Mouse (Mus musculus) hindbrain, postnatal 0 days (tissue): ENCODE measurements at regions not wholly inside any gene's neighbourhood (a gene's known extent, or its start where the extent isn't known, plus 50 kb on each side); places are given as distances from the start of the nearest gene placed in this dataset.

Experiments
- ATAC-seq: fragments of 200-750 bp; cut with Nextera tagmentation; 2 replicates; pipeline ENCODE4 v1.8.0; 2017; ENCODE audit warnings: mild to moderate bottlenecking, moderate TSS enrichment, moderate library complexity
- DNase-seq: peaks from one replicate; pipeline ENCODE4 v3.0.0-alpha.2; 2015; ENCODE audit warnings: low spot score
- H3K27ac ChIP-seq: fragments of 300-500 bp; sonication (generic); 2 replicates; pipeline ENCODE4 v1.5.1; 2014; ENCODE audit warnings: mild to moderate bottlenecking
- H3K27me3 ChIP-seq: fragments of 300-500 bp; sonication (generic); 2 replicates; pipeline ENCODE4 v1.6.1; 2014; ENCODE audit warnings: low read length, mixed read lengths; ENCODE audit not compliant: insufficient read depth
- H3K36me3 ChIP-seq: fragments of 300-500 bp; sonication (generic); 2 replicates; pipeline ENCODE4 v1.6.1; 2014; ENCODE audit warnings: low read length, mixed read lengths; ENCODE audit not compliant: insufficient read depth
- H3K4me1 ChIP-seq: fragments of 300-500 bp; sonication (generic); 2 replicates; pipeline ENCODE4 v1.6.1; 2014; ENCODE audit warnings: antibody characterized with exemption, low read length, mixed read lengths; ENCODE audit not compliant: insufficient read depth
- H3K4me2 ChIP-seq: fragments of 300-500 bp; sonication (generic); 2 replicates; pipeline ENCODE4 v1.6.1; 2014; ENCODE audit warnings: low read depth, mild to moderate bottlenecking, low read length, moderate library complexity, mixed read lengths
- H3K4me3 ChIP-seq: fragments of 300-500 bp; sonication (generic); 2 replicates; pipeline ENCODE4 v1.5.1; 2014; ENCODE audit warnings: low read length
- H3K9ac ChIP-seq: fragments of 300-500 bp; sonication (generic); replicated peaks from 2 replicates; pipeline ENCODE4 v1.6.1; 2014; ENCODE audit warnings: mild to moderate bottlenecking, low read length, moderate library complexity, mixed read lengths
- H3K9me3 ChIP-seq: fragments of 300-500 bp; sonication (generic); 2 replicates; pipeline ENCODE4 v1.6.1; 2016; ENCODE audit warnings: low read length, mixed read lengths
- CTCF ChIP-seq: IDR thresholded peaks from 2 replicates; pipeline ENCODE4 v1.5.1; 2016; ENCODE audit warnings: antibody characterized with exemption, control low read depth, low read depth
- WGBS: fragments of 180-500 bp; shearing (Covaris S2); extraction: QIAGEN DNeasy Blood & Tissue Kit; methylation state at CpG from one replicate; pipeline ENCODE4 v1.1.7; 2014; 5-methylcytosine and 5-hydroxymethylcytosine counted together

- TF ChIP-seq CTCF, result no peak
- Histone ChIP-seq H3K4me1 (no peaks in the 10 kb centered on the region; the same call in 1 of the 2 replicates), H3K9ac (no peak overlapping the region), H3K27me3 (no peaks in the 10 kb centered on the region), H3K4me2 (no peak overlapping the region), H3K4me3 (no peak overlapping the region), H3K36me3 (no peaks in the 10 kb centered on the region), H3K9me3 (no peaks in the 10 kb centered on the region), H3K27ac (no peak overlapping the region)
- ATAC-seq, result no peak
- no peak for DNase-seq
- 82% methylated on average over 3 of the region's 3 CpGs for WGBS
Observed at GRCm38 (mm10) chr3:153071123-153071522, 89.1 kb upstream of the St6galnac5 start.

GRCm38 (mm10) chr3:153065890-153066289, 83.8 kb upstream of the St6galnac5 start:
- 74% methylated on average over 3 of the region's 3 CpGs for WGBS
- Histone ChIP-seq H3K4me3 (no peak overlapping the region), H3K9ac (no peak overlapping the region), H3K27me3 (no peaks in the 10 kb centered on the region), H3K4me1 (no peaks in the 10 kb centered on the region), H3K9me3 (no peaks in the 10 kb centered on the region), H3K27ac (no peak overlapping the region), H3K4me2 (no peak overlapping the region), H3K36me3 (no peaks in the 10 kb centered on the region)
- ATAC-seq, result no peak
- no peak for TF ChIP-seq CTCF
- DNase-seq, result no peak

DNA sequence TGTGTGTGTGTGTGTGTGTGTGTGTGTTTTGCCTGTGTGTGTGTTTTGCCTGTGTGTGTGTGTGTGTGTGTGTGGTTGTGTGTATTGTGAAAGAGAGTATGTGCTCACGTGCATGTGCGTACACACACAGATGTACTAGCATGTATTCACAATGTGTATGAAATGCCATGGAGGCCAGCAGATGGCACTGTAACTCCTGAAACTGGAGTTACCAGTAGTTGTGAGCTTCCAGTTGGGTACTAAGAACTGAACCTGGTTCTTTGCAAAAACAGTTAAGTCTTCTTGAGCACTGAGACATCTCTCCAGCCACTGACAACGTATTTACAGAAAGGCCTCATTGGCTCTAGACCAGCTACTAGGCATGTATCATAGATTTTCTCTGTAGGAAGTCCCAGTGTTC, 71.1 kb upstream of the St6galnac5 start:
- Histone ChIP-seq H3K9me3 (peaks cover 3% of the 10 kb centered on the region; the same call in 1 of the 2 replicates), H3K4me2 (no peak overlapping the region), H3K27ac (no peak overlapping the region), H3K4me1 (no peaks in the 10 kb centered on the region), H3K4me3 (no peak overlapping the region), H3K27me3 (no peaks in the 10 kb centered on the region), H3K9ac (no peak overlapping the region), H3K36me3 (no peaks in the 10 kb centered on the region)
- no peak for DNase-seq
- WGBS, result 95% methylated on average over 3 of the region's 3 CpGs
- TF ChIP-seq CTCF, result no peak
- ATAC-seq, result no peak

GRCm38 (mm10) chr3:153051566-153051965, 69.5 kb upstream of the St6galnac5 start:
- H3K36me3 ChIP-seq, result no peaks in the 10 kb centered on the region
- no peak overlapping the region for H3K4me3 ChIP-seq
- no peaks in the 10 kb centered on the region for H3K4me1 ChIP-seq
- ATAC-seq (no peak), DNase-seq (no peak)
- TF ChIP-seq CTCF, result no peak
- H3K9ac ChIP-seq, result no peak overlapping the region
- H3K4me2 ChIP-seq, result no peak overlapping the region
- no peaks in the 10 kb centered on the region for H3K27me3 ChIP-seq
- peaks cover 5% of the 10 kb centered on the region; the same call in 1 of the 2 replicates for H3K9me3 ChIP-seq
- H3K27ac ChIP-seq, result no peak overlapping the region

GRCm38 (mm10) chr3:153045328-153045727, 63.3 kb upstream of the St6galnac5 start:
- Histone ChIP-seq H3K27me3 (no peaks in the 10 kb centered on the region), H3K36me3 (no peaks in the 10 kb centered on the region), H3K9ac (no peak overlapping the region), H3K4me3 (no peak overlapping the region), H3K4me1 (no peaks in the 10 kb centered on the region), H3K4me2 (no peak overlapping the region), H3K27ac (no peak overlapping the region), H3K9me3 (0 out of 2 replicates have a peak, but pooled peaks cover 2% of the 10 kb centered on the region)
- ATAC-seq (no peak), DNase-seq (no peak)
- no peak for TF ChIP-seq CTCF
- WGBS, result 81% methylated on average over 2 of the region's 2 CpGs

- no peak for TF ChIP-seq CTCF
- H3K4me3 ChIP-seq, result no peak overlapping the region
- no peak overlapping the region for H3K9ac ChIP-seq
- H3K4me2 ChIP-seq, result no peak overlapping the region
- no peaks in the 10 kb centered on the region for H3K36me3 ChIP-seq
- WGBS, result 90% methylated on average over 6 of the region's 6 CpGs
- H3K27ac ChIP-seq, result no peak overlapping the region
- H3K4me1 ChIP-seq, result no peaks in the 10 kb centered on the region
- DNase-seq, result no peak
- no peaks in the 10 kb centered on the region for H3K9me3 ChIP-seq
- 0 out of 2 replicates have a peak, but pooled peaks have one; percentile 45 for ATAC-seq
- no peaks in the 10 kb centered on the region for H3K27me3 ChIP-seq
Observed at GRCm38 (mm10) chr3:153033980-153034379, 51.9 kb upstream of the St6galnac5 start.
